Mouse (Mus musculus): ENCODE results near the gene Bicc1. TPM values are rescaled to one million over a fixed set of nuclear protein-coding genes. Genes with fewer than 3 reads are reported as not detected.

The Bicc1 gene
- polyA plus RNA-seq, 1 experiment, result 4.2 TPM

DNA sequence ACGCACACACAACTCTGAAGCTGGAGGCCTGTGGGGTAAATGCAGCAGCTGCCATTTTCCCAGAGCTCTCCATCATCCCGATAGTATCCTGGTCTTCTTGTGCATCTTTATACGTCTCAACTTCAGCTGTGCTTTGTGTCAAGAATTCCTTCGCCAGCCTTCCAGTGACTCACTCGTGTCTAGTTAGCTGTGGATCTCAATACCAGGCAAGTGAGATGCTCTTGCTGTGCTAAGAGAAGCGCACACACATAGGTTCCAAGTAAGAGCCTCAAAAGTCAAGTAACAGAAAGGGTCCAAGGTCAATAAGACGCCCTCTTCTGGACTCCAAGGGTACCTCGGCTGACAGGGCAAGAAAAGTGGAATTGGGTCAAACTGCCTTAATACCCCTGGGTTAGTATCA lies 37.0 kb downstream of the Bicc1 start:
- no peak overlapping the region for H3K4me3 ChIP-seq (ENCODE audit: insufficient read depth, low read depth, low read length)
- H3K27ac ChIP-seq (replicated peaks; ENCODE audit: low read depth, low read length), result no peak overlapping the region
- peaks cover 6% of the 10 kb centered on the region; the same call in 1 of the 2 replicates for H3K4me1 ChIP-seq (ENCODE audit: control insufficient read depth, insufficient read depth, insufficient read length, low read length)

- Histone ChIP-seq H3K4me3 (ENCODE audit: insufficient read depth, low read depth, low read length) (no peak overlapping the region), H3K27ac (replicated peaks; ENCODE audit: low read depth, low read length) (peak overlapping the region; percentile 16; the same call in 1 of the 2 replicates)
These were observed 38.7 kb downstream of the Bicc1 start for GRCm38 (mm10) chr10:71120769-71121165.

DNA sequence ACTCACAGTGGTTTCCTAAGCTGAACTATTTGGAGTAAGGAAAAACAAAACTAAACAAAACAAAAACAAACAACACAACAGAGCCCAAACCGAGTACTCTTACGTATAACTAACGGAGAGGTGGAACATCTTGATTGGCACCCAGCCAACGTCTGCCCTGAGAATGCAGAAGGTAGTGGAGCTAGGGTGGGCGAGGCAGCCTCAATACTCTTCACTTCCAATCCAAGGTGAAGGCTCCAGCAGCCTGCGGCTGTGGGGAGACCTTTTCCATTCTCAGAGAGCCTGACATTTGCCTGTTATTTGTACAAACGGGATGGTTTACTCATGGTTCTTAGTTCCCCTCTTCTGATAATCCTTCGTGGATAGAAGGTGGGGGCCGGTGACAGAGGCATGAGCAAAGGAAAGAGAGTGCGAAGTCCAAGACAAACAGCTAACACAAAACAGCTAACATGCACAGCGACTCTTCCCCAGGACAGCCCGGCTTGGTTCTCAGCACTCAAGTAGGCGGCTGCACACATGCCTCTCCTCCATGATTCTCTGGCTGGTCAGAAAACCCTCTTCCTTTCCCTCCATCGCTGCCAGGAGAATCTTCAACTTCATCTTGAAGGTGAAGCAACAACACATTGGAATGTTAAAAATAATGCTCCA lies 39.3 kb downstream of the Bicc1 start:
- no peak overlapping the region for H3K4me3 ChIP-seq (ENCODE audit: insufficient read depth, low read depth, low read length)
- peak overlapping the region; percentile 16 for H3K27ac ChIP-seq (replicated peaks; ENCODE audit: low read depth, low read length)
- H3K4me1 ChIP-seq (ENCODE audit: control insufficient read depth, insufficient read depth, insufficient read length, low read length), result peaks cover 6% of the 10 kb centered on the region; the same call in 1 of the 2 replicates

More at GRCm38 (mm10) chr10:71120769-71121165, 38.7 kb downstream of the Bicc1 start:
- H3K4me1 ChIP-seq (ENCODE audit: control insufficient read depth, insufficient read depth, insufficient read length, low read length), result peaks cover 6% of the 10 kb centered on the region; the same call in 1 of the 2 replicates

GRCm38 (mm10) chr10:71119120-71119847 lies 40.2 kb downstream of the Bicc1 start:
- peaks cover 6% of the 10 kb centered on the region; the same call in 1 of the 2 replicates for H3K4me1 ChIP-seq (ENCODE audit: control insufficient read depth, insufficient read depth, insufficient read length, low read length)
- no peak overlapping the region for H3K27ac ChIP-seq (replicated peaks; ENCODE audit: low read depth, low read length)
- no peak overlapping the region for H3K4me3 ChIP-seq (ENCODE audit: insufficient read depth, low read depth, low read length)

- Histone ChIP-seq H3K27ac (replicated peaks; ENCODE audit: low read depth, low read length) (no peak overlapping the region), H3K4me1 (ENCODE audit: control insufficient read depth, insufficient read depth, insufficient read length, low read length) (peaks cover 6% of the 10 kb centered on the region; the same call in 1 of the 2 replicates), H3K4me3 (ENCODE audit: insufficient read depth, low read depth, low read length) (no peak overlapping the region)
These were observed 41.7 kb downstream of the Bicc1 start for GRCm38 (mm10) chr10:71117766-71118165.

DNA sequence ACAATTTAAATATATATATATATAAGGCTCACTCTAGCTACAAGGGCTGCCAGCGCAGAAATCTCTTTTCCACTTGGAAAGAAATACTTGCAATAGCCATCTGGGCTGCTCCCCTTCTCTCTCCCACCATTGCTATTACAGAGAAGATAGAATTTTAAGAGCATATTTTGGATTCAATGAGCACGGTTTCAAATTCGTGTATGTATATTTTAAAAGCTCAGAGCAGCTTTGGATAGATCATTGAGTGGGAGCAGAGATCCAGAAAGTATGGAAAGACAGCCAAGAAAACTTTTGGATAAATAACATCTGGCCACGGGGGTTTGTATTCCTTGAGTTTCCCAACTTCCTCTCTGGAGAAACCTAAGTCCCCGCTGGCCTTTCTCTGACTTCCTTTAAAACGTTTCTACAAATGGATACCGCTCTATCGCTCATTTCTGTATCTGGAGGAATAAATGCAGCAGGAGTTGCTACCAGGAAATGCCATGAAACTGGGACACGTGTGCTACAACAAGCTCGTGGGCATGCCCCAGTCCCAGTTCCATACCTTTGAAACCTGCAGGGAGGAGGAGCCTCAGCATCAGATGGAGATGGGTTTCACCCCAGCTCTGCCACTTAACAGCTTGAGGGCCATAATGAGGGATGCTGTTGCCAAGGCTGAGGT lies 45.1 kb downstream of the Bicc1 start:
- H3K4me1 ChIP-seq (ENCODE audit: control insufficient read depth, insufficient read depth, insufficient read length, low read length), result no peaks in the 10 kb centered on the region
- no peak overlapping the region for H3K4me3 ChIP-seq (ENCODE audit: insufficient read depth, low read depth, low read length)
- H3K27ac ChIP-seq (replicated peaks; ENCODE audit: low read depth, low read length), result no peak overlapping the region; the same call in 1 of the 2 replicates

- Histone ChIP-seq H3K4me3 (ENCODE audit: insufficient read depth, low read depth, low read length) (no peak overlapping the region), H3K4me1 (ENCODE audit: control insufficient read depth, insufficient read depth, insufficient read length, low read length) (no peaks in the 10 kb centered on the region), H3K27ac (replicated peaks; ENCODE audit: low read depth, low read length) (no peak overlapping the region)
These were observed 52.9 kb downstream of the Bicc1 start for GRCm38 (mm10) chr10:71106491-71107205.

DNA sequence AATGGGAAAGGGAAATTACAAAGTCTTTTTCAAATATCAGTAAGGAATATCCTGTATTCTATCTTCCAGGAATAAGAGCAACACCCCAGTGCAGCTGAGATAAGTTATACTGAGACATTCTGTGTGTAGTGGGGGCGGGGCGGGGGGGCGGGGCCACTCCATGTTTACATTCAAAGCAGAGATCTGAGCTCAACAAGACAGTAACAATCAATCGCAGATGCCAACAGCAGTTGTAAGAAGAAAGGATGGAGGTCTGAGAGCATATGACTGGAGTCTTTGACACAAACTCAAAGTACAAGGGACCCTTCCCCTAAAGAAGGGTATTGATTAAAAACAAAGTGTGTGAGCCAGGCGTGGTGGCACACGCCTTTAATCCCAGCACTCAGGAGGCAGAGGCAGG lies 54.7 kb downstream of the Bicc1 start:
- Histone ChIP-seq H3K27ac (replicated peaks; ENCODE audit: low read depth, low read length) (no peak overlapping the region), H3K4me1 (ENCODE audit: control insufficient read depth, insufficient read depth, insufficient read length, low read length) (no peaks in the 10 kb centered on the region), H3K4me3 (ENCODE audit: insufficient read depth, low read depth, low read length) (no peak overlapping the region)

DNA sequence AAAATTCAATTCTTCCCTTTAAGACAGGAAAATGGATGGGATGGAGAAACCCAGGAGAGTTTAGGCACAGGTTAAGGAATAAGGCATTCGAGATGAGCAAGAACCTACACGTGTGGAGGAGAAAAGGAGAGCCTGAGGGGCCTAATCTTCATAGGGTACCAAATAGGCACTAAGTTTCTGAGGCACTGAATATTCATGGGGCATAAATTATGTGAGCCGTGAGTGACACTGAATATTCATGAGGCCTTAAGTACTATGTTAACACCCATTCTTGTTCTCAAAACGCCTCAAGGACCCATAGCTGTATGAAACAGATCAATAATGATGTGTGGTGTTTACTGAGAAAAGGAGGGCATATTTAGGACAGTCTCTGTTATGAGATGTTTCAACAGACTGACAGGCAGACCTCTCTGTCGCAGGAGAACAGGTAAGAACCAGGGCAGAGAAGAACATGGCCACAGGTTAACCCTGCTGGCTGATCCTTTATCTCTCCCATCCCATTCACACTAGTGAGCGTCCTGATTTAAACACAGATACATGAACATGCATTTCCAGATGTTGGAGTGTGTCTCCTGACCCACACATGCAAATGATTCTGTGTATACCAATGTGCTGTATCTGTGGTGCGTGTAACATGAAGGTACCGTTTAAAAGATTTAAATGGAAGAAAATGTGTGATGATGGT lies 58.5 kb downstream of the Bicc1 start:
- Histone ChIP-seq H3K27ac (replicated peaks; ENCODE audit: low read depth, low read length) (no peak overlapping the region), H3K4me3 (ENCODE audit: insufficient read depth, low read depth, low read length) (no peak overlapping the region), H3K4me1 (ENCODE audit: control insufficient read depth, insufficient read depth, insufficient read length, low read length) (no peaks in the 10 kb centered on the region)

DNA sequence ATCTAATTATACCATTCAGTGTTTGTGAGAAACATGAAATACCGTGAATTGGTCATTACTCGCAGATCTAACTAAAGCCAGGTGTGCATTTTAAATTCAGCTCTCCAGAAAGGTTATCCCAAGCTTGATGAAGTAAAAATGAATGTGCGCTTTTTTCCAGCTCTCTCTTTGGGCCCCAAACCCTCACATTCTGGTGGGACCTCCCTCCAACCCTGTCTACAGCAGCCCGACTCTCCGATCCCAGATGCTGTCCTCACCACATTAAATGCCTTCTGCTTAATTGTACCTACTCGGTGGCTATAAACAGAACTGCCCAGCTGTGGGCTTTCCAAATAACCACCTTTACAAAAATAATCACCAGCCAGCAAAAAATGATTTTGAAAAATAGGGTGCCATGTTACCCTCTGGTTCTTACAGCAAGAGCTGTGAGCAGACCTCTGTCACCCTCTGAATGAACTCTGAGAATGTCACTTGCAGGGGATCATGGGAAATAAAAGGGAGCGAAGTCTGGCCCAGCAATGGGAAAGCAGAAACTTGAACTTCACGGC lies 64.7 kb downstream of the Bicc1 start:
- Histone ChIP-seq H3K27ac (replicated peaks; ENCODE audit: low read depth, low read length) (no peak overlapping the region), H3K4me3 (ENCODE audit: insufficient read depth, low read depth, low read length) (no peak overlapping the region), H3K4me1 (ENCODE audit: control insufficient read depth, insufficient read depth, insufficient read length, low read length) (no peaks in the 10 kb centered on the region)

- H3K4me1 ChIP-seq (ENCODE audit: control insufficient read depth, insufficient read depth, insufficient read length, low read length), result no peaks in the 10 kb centered on the region
- H3K27ac ChIP-seq (replicated peaks; ENCODE audit: low read depth, low read length), result no peak overlapping the region
- H3K4me3 ChIP-seq (ENCODE audit: insufficient read depth, low read depth, low read length), result no peak overlapping the region
These were observed 66.2 kb downstream of the Bicc1 start for GRCm38 (mm10) chr10:71093312-71093711.

DNA sequence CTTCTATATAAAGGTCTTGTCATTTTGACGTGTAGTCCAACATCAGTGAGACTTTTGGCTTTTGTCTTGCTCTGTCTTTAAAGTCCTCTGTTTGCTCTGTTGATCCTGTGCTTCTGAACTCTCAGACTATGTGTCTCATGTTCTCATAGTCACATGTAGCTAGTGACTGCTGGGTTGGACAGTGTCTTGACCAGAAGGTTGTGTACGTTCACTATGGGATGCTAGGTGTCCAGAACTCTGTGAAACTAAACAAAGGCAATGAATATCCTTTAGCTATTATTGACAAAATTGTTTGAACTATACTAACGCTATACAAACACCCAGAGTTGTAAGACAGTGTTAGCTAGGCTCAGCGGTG lies 72.2 kb downstream of the Bicc1 start:
- Histone ChIP-seq H3K4me1 (ENCODE audit: control insufficient read depth, insufficient read depth, insufficient read length, low read length) (no peaks in the 10 kb centered on the region), H3K27ac (replicated peaks; ENCODE audit: low read depth, low read length) (no peak overlapping the region), H3K4me3 (ENCODE audit: insufficient read depth, low read depth, low read length) (no peak overlapping the region)

DNA sequence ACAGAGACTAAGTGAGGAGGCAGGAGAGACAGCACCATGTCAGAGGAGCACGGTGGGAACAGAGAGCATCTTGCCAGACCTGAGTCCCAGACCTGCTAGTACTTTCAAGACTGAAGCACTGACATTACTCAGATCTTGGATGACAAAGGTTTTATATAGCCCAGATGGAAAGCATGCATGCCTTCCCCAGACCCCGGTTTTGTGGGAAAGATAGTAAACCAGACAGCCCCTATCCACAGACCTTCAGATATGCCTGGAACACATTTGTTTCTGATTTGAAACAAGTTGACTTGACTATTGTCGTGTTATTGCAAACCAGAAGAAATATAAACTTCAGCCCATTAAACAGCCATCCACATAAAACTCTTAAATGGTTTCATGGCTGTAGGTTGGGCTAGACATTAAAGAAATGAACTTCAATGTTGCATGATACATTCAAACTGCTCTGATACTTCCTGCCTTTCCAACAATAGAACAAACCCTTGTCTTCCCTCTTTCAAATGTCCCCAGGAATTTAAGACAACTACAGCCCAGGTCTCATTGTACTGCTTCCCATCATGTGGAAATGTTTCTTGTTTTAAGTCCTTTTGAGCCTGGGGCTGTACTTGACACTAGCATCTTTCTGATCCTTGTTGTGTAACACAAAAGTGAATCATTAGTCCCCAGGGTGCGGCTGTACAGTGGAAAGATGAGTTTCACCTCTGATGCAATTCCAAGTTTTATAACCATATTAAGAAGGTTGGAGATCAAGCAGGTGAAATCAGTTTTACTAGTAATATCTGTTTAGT lies 72.7 kb downstream of the Bicc1 start:
- H3K27ac ChIP-seq (replicated peaks; ENCODE audit: low read depth, low read length), result no peak overlapping the region
- no peaks in the 10 kb centered on the region for H3K4me1 ChIP-seq (ENCODE audit: control insufficient read depth, insufficient read depth, insufficient read length, low read length)
- H3K4me3 ChIP-seq (ENCODE audit: insufficient read depth, low read depth, low read length), result no peak overlapping the region

DNA sequence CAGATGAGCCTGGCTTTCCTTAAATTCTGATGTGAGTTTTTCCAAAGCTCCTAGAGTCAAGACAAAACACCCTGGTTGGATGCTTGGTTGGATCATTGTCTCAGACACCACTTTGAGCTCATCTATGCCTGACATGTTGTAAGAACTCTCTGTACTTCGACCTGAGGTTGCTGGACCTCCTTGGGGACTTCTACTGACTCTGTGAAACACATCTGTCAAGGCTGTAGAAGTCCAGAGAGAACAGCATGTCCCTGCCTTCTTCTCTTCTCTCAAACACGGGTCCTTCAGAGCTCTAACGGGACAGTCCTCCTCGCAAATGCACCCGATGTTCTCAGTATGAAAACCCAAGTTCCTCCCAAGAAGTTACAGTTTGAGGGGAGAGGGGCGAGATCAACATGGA lies 76.5 kb downstream of the Bicc1 start:
- no peaks in the 10 kb centered on the region for H3K4me1 ChIP-seq (ENCODE audit: control insufficient read depth, insufficient read depth, insufficient read length, low read length)
- H3K27ac ChIP-seq (replicated peaks; ENCODE audit: low read depth, low read length), result no peak overlapping the region
- no peak overlapping the region for H3K4me3 ChIP-seq (ENCODE audit: insufficient read depth, low read depth, low read length)

Measured in brown adipose tissue, adult 24 weeks (tissue).